Mouse (Mus musculus) heart, embryonic 12.5 days (tissue): ENCODE results near the gene Bbof1. TPM values are rescaled to one million over a fixed set of nuclear protein-coding genes. Genes with fewer than 3 reads are reported as not detected.

Experiments
- ATAC-seq: fragments of 200-750 bp; cut with Nextera tagmentation; 2 replicates; pipeline ENCODE4 v1.8.0; 2017; ENCODE audit warnings: moderate TSS enrichment, moderate library complexity; ENCODE audit not compliant: insufficient number of reproducible peaks, low FRiP score
- H3K27ac ChIP-seq: fragments of 300-500 bp; sonication (generic); 2 replicates; pipeline ENCODE4 v1.5.1; 2016; ENCODE audit warnings: mild to moderate bottlenecking, moderate library complexity; ENCODE audit not compliant: poor library complexity, severe bottlenecking
- H3K27me3 ChIP-seq: fragments of 300-500 bp; sonication (generic); replicated peaks from 2 replicates; pipeline ENCODE4 v1.6.1; 2016; ENCODE audit warnings: mild to moderate bottlenecking, moderate library complexity
- H3K36me3 ChIP-seq: fragments of 300-500 bp; sonication (generic); 2 replicates; pipeline ENCODE4 v1.6.1; 2016; ENCODE audit warnings: mild to moderate bottlenecking, moderate library complexity
- H3K4me1 ChIP-seq: fragments of 300-500 bp; sonication (generic); replicated peaks from 2 replicates; pipeline ENCODE4 v1.6.1; 2016; ENCODE audit warnings: mild to moderate bottlenecking
- H3K4me2 ChIP-seq: fragments of 300-500 bp; sonication (generic); 2 replicates; pipeline ENCODE4 v1.6.1; 2016; ENCODE audit warnings: mild to moderate bottlenecking, moderate library complexity
- H3K4me3 ChIP-seq: fragments of 300-500 bp; sonication (generic); 2 replicates; pipeline ENCODE4 v1.5.1; 2016; ENCODE audit warnings: mild to moderate bottlenecking
- H3K9ac ChIP-seq: fragments of 300-500 bp; sonication (generic); 2 replicates; pipeline ENCODE4 v1.6.1; 2016; ENCODE audit warnings: mild to moderate bottlenecking, moderate library complexity
- H3K9me3 ChIP-seq: fragments of 300-500 bp; sonication (generic); replicated peaks from 2 replicates; pipeline ENCODE4 v1.6.1; 2016; ENCODE audit warnings: mild to moderate bottlenecking, moderate library complexity
- WGBS: fragments of 180-500 bp; shearing (Covaris S2); methylation state at CpG from one replicate; pipeline ENCODE4 v1.1.7; 2016; 5-methylcytosine and 5-hydroxymethylcytosine counted together
- polyA plus RNA-seq: library from polyadenylated mRNA; unstranded; fragments of >200 nt; fragmentation: Nextera tagmentation; extraction: Ambion mirVana; gene quantifications from 2 replicates; pipeline ENCODE4 v1.2.1, GENCODE M21; 2016

Bbof1 gene
- polyA plus RNA-seq, 1 experiment from 2014 or later: 1.5 TPM

- no peak overlapping the region for H3K9ac ChIP-seq
- peaks cover 8% of the 10 kb centered on the region; the same call in 1 of the 2 replicates for H3K36me3 ChIP-seq
- H3K27ac ChIP-seq: no peak overlapping the region
- H3K4me3 ChIP-seq: no peak overlapping the region
- H3K4me1 ChIP-seq: no peaks in the 10 kb centered on the region
- no peak for ATAC-seq
- no peaks in the 10 kb centered on the region for H3K27me3 ChIP-seq
- no peak overlapping the region for H3K4me2 ChIP-seq
- 69% methylated on average over 4 of the region's 4 CpGs for WGBS
- no peaks in the 10 kb centered on the region for H3K9me3 ChIP-seq
These were observed 33.7 kb downstream of the Bbof1 start for GRCm38 (mm10) chr12:84442526-84442925.

- peaks cover 14% of the 10 kb centered on the region for H3K4me1 ChIP-seq
- ATAC-seq: no peak
- H3K4me2 ChIP-seq: no peak overlapping the region
- no peaks in the 10 kb centered on the region for H3K36me3 ChIP-seq
- no peaks in the 10 kb centered on the region for H3K9me3 ChIP-seq
- no peaks in the 10 kb centered on the region for H3K27me3 ChIP-seq
- H3K9ac ChIP-seq: no peak overlapping the region
- H3K4me3 ChIP-seq: no peak overlapping the region
- no peak overlapping the region for H3K27ac ChIP-seq
- WGBS: 71% methylated on average over 1 of the region's 1 CpGs
These were observed 38.5 kb downstream of the Bbof1 start for GRCm38 (mm10) chr12:84447386-84447785.

- H3K9me3 ChIP-seq: no peaks in the 10 kb centered on the region
- peaks cover 21% of the 10 kb centered on the region for H3K4me1 ChIP-seq
- H3K4me3 ChIP-seq: no peak overlapping the region
- H3K36me3 ChIP-seq: no peaks in the 10 kb centered on the region
- no peak for ATAC-seq
- H3K4me2 ChIP-seq: no peak overlapping the region
- no peaks in the 10 kb centered on the region for H3K27me3 ChIP-seq
- WGBS: 78% methylated on average over 6 of the region's 6 CpGs
- no peak overlapping the region for H3K9ac ChIP-seq
- H3K27ac ChIP-seq: no peak overlapping the region
These were observed 39.3 kb downstream of the Bbof1 start for GRCm38 (mm10) chr12:84448181-84448580.

GRCm38 (mm10) chr12:84449887-84450286 lies 41.0 kb downstream of the Bbof1 start:
- Histone ChIP-seq H3K4me1 (peaks cover 28% of the 10 kb centered on the region), H3K9ac (peak overlapping the region; percentile 77), H3K4me2 (peak overlapping the region; percentile 93), H3K9me3 (no peaks in the 10 kb centered on the region), H3K36me3 (no peaks in the 10 kb centered on the region), H3K4me3 (peak overlapping the region; percentile 67), H3K27me3 (no peaks in the 10 kb centered on the region), H3K27ac (peak overlapping the region; percentile 82; the same call in 1 of the 2 replicates)
- ATAC-seq: no peak
- 42% methylated on average over 10 of the region's 10 CpGs for WGBS

- Histone ChIP-seq H3K4me2 (peak overlapping the region; percentile 93), H3K36me3 (no peaks in the 10 kb centered on the region), H3K4me1 (peaks cover 32% of the 10 kb centered on the region), H3K9ac (peak overlapping the region; percentile 77), H3K4me3 (peak overlapping the region; percentile 67), H3K9me3 (no peaks in the 10 kb centered on the region), H3K27ac (peak overlapping the region; percentile 82), H3K27me3 (no peaks in the 10 kb centered on the region)
- no peak for ATAC-seq
- WGBS: 1% methylated on average over 6 of the region's 6 CpGs
These were observed 41.5 kb downstream of the Bbof1 start for GRCm38 (mm10) chr12:84450351-84450717.

GRCm38 (mm10) chr12:84450718-84451646 lies 42.1 kb downstream of the Bbof1 start, which contains the start of the genes Aldh6a1 and Lin52:
Aldh6a1 (minus strand) TSS chr12:84451004.
Lin52 (plus strand) TSS chr12:84451422.
- H3K9ac ChIP-seq: peak within 1 kb of the TSS; percentile 84
- H3K4me2 ChIP-seq: peak within 1 kb of the TSS; percentile 100
- no peaks in the 10 kb centered on the region for H3K9me3 ChIP-seq
- peak; percentile 98 for ATAC-seq
- H3K27me3 ChIP-seq: no peaks in the 10 kb centered on the region
- peak within 1 kb of the TSS; percentile 67 for H3K4me3 ChIP-seq
- peak within 1 kb of the TSS; percentile 82 for H3K27ac ChIP-seq
- H3K36me3 ChIP-seq: no peaks in the 10 kb centered on the region
- peaks cover 32% of the 10 kb centered on the region for H3K4me1 ChIP-seq
- WGBS: 0% methylated on average over 49 of the region's 49 CpGs

GRCm38 (mm10) chr12:84451801-84452200 lies 42.9 kb downstream of the Bbof1 start:
- H3K9me3 ChIP-seq: no peaks in the 10 kb centered on the region
- no peaks in the 10 kb centered on the region for H3K27me3 ChIP-seq
- H3K9ac ChIP-seq: peak overlapping the region; percentile 84
- peak overlapping the region; percentile 100 for H3K4me2 ChIP-seq
- 1% methylated on average over 11 of the region's 11 CpGs for WGBS
- peaks cover 32% of the 10 kb centered on the region for H3K4me1 ChIP-seq
- H3K27ac ChIP-seq: peak overlapping the region; percentile 15
- ATAC-seq: no peak
- peak overlapping the region; percentile 67 for H3K4me3 ChIP-seq
- H3K36me3 ChIP-seq: peaks cover 1% of the 10 kb centered on the region

- H3K27ac ChIP-seq: no peak overlapping the region
- no peak overlapping the region for H3K4me2 ChIP-seq
- no peaks in the 10 kb centered on the region for H3K9me3 ChIP-seq
- H3K4me3 ChIP-seq: no peak overlapping the region
- 86% methylated on average over 3 of the region's 3 CpGs for WGBS
- no peak for ATAC-seq
- peaks cover 29% of the 10 kb centered on the region for H3K36me3 ChIP-seq
- H3K9ac ChIP-seq: no peak overlapping the region
- peaks cover 21% of the 10 kb centered on the region for H3K4me1 ChIP-seq
- no peaks in the 10 kb centered on the region for H3K27me3 ChIP-seq
These were observed 48.0 kb downstream of the Bbof1 start for GRCm38 (mm10) chr12:84456911-84457310.

GRCm38 (mm10) chr12:84459845-84460244 lies 51.0 kb downstream of the Bbof1 start:
- ATAC-seq: no peak
- Histone ChIP-seq H3K9ac (no peak overlapping the region), H3K4me1 (peaks cover 4% of the 10 kb centered on the region), H3K4me3 (no peak overlapping the region), H3K9me3 (no peaks in the 10 kb centered on the region), H3K4me2 (no peak overlapping the region), H3K27ac (no peak overlapping the region), H3K27me3 (no peaks in the 10 kb centered on the region), H3K36me3 (peaks cover 53% of the 10 kb centered on the region)
- 60% methylated on average over 1 of the region's 1 CpGs for WGBS

GRCm38 (mm10) chr12:84461416-84461815 lies 52.5 kb downstream of the Bbof1 start:
- Histone ChIP-seq H3K4me1 (no peaks in the 10 kb centered on the region), H3K27ac (no peak overlapping the region), H3K4me3 (no peak overlapping the region), H3K9ac (no peak overlapping the region), H3K4me2 (no peak overlapping the region), H3K36me3 (peaks cover 54% of the 10 kb centered on the region), H3K9me3 (no peaks in the 10 kb centered on the region), H3K27me3 (no peaks in the 10 kb centered on the region)
- 91% methylated on average over 5 of the region's 5 CpGs for WGBS
- ATAC-seq: no peak

- 89% methylated on average over 3 of the region's 3 CpGs for WGBS
These were observed 54.0 kb downstream of the Bbof1 start for GRCm38 (mm10) chr12:84462856-84463255.

More at GRCm38 (mm10) chr12:84462856-84463255, 54.0 kb downstream of the Bbof1 start:
- H3K4me3 ChIP-seq: no peak overlapping the region
- ATAC-seq: no peak
- H3K9ac ChIP-seq: no peak overlapping the region
- H3K4me2 ChIP-seq: no peak overlapping the region
- H3K36me3 ChIP-seq: peaks cover 47% of the 10 kb centered on the region
- H3K4me1 ChIP-seq: no peaks in the 10 kb centered on the region
- no peaks in the 10 kb centered on the region for H3K9me3 ChIP-seq
- no peaks in the 10 kb centered on the region for H3K27me3 ChIP-seq
- H3K27ac ChIP-seq: no peak overlapping the region
